Mouse (Mus musculus) lung, embryonic 16.5 days (tissue): Measurements from ENCODE around the gene Rab11fip4. TPM values are rescaled to one million over a fixed set of nuclear protein-coding genes. Genes with fewer than 3 reads are reported as not detected.

Experiments used
- ATAC-seq: fragments of 200-750 bp; cut with Nextera tagmentation; 2 replicates; pipeline ENCODE4 v1.8.0; 2017; ENCODE audit warnings: low read depth, mild to moderate bottlenecking, moderate library complexity
- H3K27ac ChIP-seq: fragments of 300-500 bp; sonication (generic); 2 replicates; pipeline ENCODE4 v1.5.1; 2014; ENCODE audit warnings: mild to moderate bottlenecking, control low read depth, low read length
- H3K27me3 ChIP-seq: fragments of 300-500 bp; sonication (generic); 2 replicates; pipeline ENCODE4 v1.6.1; 2014; ENCODE audit warnings: low read depth, low read length, mixed read lengths; ENCODE audit not compliant: control insufficient read depth, insufficient read depth
- H3K36me3 ChIP-seq: fragments of 300-500 bp; sonication (generic); 2 replicates; pipeline ENCODE4 v1.6.1; 2014; ENCODE audit warnings: low read length; ENCODE audit not compliant: control insufficient read depth, insufficient read depth
- H3K4me1 ChIP-seq: fragments of 300-500 bp; sonication (generic); replicated peaks from 2 replicates; pipeline ENCODE4 v1.6.1; 2014; ENCODE audit warnings: low read length, mixed read lengths; ENCODE audit not compliant: control insufficient read depth, insufficient read depth
- H3K4me2 ChIP-seq: fragments of 300-500 bp; sonication (generic); 2 replicates; pipeline ENCODE4 v1.6.1; 2014; ENCODE audit warnings: low read depth, low read length, control low read depth
- H3K4me3 ChIP-seq: fragments of 300-500 bp; sonication (generic); 2 replicates; pipeline ENCODE4 v1.5.1; 2014; ENCODE audit warnings: mild to moderate bottlenecking, low read length, control low read depth
- H3K9ac ChIP-seq: fragments of 300-500 bp; sonication (generic); 2 replicates; pipeline ENCODE4 v1.6.1; 2014; ENCODE audit warnings: low read length, control low read depth
- H3K9me3 ChIP-seq: fragments of 300-500 bp; sonication (generic); 2 replicates; pipeline ENCODE4 v1.6.1; 2016; ENCODE audit warnings: low read length; ENCODE audit not compliant: control insufficient read depth
- WGBS: fragments of 180-500 bp; shearing (Covaris S2); extraction: QIAGEN DNeasy Blood & Tissue Kit; methylation state at CpG from one replicate; pipeline ENCODE4 v1.1.7; 2014; 5-methylcytosine and 5-hydroxymethylcytosine counted together
- polyA plus RNA-seq: library from polyadenylated mRNA; unstranded; fragments of >200 nt; fragmentation: Nextera tagmentation; extraction: Ambion mirVana; gene quantifications from 2 replicates; pipeline ENCODE4 v1.2.1, GENCODE M21; 2015

The Rab11fip4 gene
- polyA plus RNA-seq, 1 experiment from 2014 or later, result 2.0 TPM

GRCm38 (mm10) chr11:79715733-79716452 lies 124.9 kb downstream of the Rab11fip4 start:
- Histone ChIP-seq H3K36me3 (no peaks in the 10 kb centered on the region), H3K9me3 (no peaks in the 10 kb centered on the region), H3K27ac (no peak overlapping the region), H3K4me1 (peaks cover 41% of the 10 kb centered on the region), H3K9ac (no peak overlapping the region), H3K27me3 (peaks cover 8% of the 10 kb centered on the region), H3K4me3 (no peak overlapping the region), H3K4me2 (no peak overlapping the region)
- ATAC-seq, result no peak
- WGBS, result 87% methylated on average over 6 of the region's 6 CpGs

GRCm38 (mm10) chr11:79716453-79716749 lies 125.4 kb downstream of the Rab11fip4 start:
- Histone ChIP-seq H3K4me3 (no peak overlapping the region), H3K27ac (no peak overlapping the region), H3K4me2 (no peak overlapping the region), H3K4me1 (peaks cover 39% of the 10 kb centered on the region), H3K9me3 (no peaks in the 10 kb centered on the region), H3K27me3 (peaks cover 8% of the 10 kb centered on the region), H3K36me3 (no peaks in the 10 kb centered on the region), H3K9ac (no peak overlapping the region)
- WGBS, result 49% methylated on average over 2 of the region's 2 CpGs
- no peak for ATAC-seq

GRCm38 (mm10) chr11:79717271-79717670 lies 126.3 kb downstream of the Rab11fip4 start:
- H3K4me1 ChIP-seq, result peaks cover 32% of the 10 kb centered on the region
- no peak overlapping the region for H3K9ac ChIP-seq
- H3K4me2 ChIP-seq, result no peak overlapping the region
- H3K9me3 ChIP-seq, result no peaks in the 10 kb centered on the region
- peaks cover 5% of the 10 kb centered on the region for H3K27me3 ChIP-seq
- 0 out of 2 replicates have a peak overlapping the region, but pooled peaks have one; percentile 6 for H3K27ac ChIP-seq
- no peaks in the 10 kb centered on the region for H3K36me3 ChIP-seq
- no peak for ATAC-seq
- WGBS, result 54% methylated on average over 3 of the region's 3 CpGs
- H3K4me3 ChIP-seq, result no peak overlapping the region

GRCm38 (mm10) chr11:79717801-79718200 lies 126.8 kb downstream of the Rab11fip4 start:
- H3K36me3 ChIP-seq, result no peaks in the 10 kb centered on the region
- no peak overlapping the region for H3K4me3 ChIP-seq
- no peaks in the 10 kb centered on the region for H3K9me3 ChIP-seq
- H3K27me3 ChIP-seq, result peaks cover 5% of the 10 kb centered on the region
- no peak for ATAC-seq
- 0 out of 2 replicates have a peak overlapping the region, but pooled peaks have one; percentile 6 for H3K27ac ChIP-seq
- no peak overlapping the region for H3K9ac ChIP-seq
- H3K4me1 ChIP-seq, result peaks cover 27% of the 10 kb centered on the region
- H3K4me2 ChIP-seq, result no peak overlapping the region
- 71% methylated on average over 7 of the region's 7 CpGs for WGBS

GRCm38 (mm10) chr11:79718202-79718601 lies 127.2 kb downstream of the Rab11fip4 start:
- no peak overlapping the region for H3K9ac ChIP-seq

GRCm38 (mm10) chr11:79718829-79719346 lies 127.9 kb downstream of the Rab11fip4 start:
- no peak for ATAC-seq
- Histone ChIP-seq H3K4me2 (no peak overlapping the region), H3K27me3 (no peaks in the 10 kb centered on the region), H3K4me3 (no peak overlapping the region), H3K9ac (no peak overlapping the region), H3K4me1 (peaks cover 17% of the 10 kb centered on the region), H3K9me3 (no peaks in the 10 kb centered on the region), H3K27ac (no peak overlapping the region), H3K36me3 (no peaks in the 10 kb centered on the region)
- WGBS, result 75% methylated on average over 8 of the region's 8 CpGs

More at GRCm38 (mm10) chr11:79718202-79718601, 127.2 kb downstream of the Rab11fip4 start:
- no peak overlapping the region for H3K4me2 ChIP-seq
- peaks cover 3% of the 10 kb centered on the region; the same call in 1 of the 2 replicates for H3K27me3 ChIP-seq
- H3K9me3 ChIP-seq, result no peaks in the 10 kb centered on the region
- no peaks in the 10 kb centered on the region for H3K36me3 ChIP-seq
- 80% methylated on average over 6 of the region's 6 CpGs for WGBS
- no peak overlapping the region for H3K4me3 ChIP-seq
- peaks cover 23% of the 10 kb centered on the region for H3K4me1 ChIP-seq
- H3K27ac ChIP-seq, result no peak overlapping the region
- ATAC-seq, result no peak

DNA sequence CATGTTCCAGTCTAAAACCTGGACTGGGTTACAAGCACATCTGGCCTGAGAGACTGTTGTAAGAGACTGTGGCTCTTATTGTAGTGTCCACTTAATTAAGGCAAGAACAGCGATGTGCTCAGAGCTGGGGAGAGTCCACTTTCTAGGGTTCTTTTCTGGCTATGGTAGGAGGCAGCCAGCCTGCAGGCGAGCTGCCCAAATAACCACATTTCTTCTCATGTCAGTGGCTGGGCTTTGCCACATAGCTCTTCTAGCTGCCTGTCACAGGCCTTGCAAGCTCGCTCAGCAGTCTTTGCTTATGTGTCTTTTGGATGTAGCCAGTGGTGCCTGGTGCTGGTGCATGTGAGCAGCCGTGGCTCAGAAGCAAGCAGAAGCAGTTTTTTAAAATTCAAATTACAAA lies 129.7 kb downstream of the Rab11fip4 start:
- H3K36me3 ChIP-seq, result no peaks in the 10 kb centered on the region
- 60% methylated on average over 4 of the region's 4 CpGs for WGBS
- H3K27ac ChIP-seq, result no peak overlapping the region
- no peaks in the 10 kb centered on the region for H3K27me3 ChIP-seq
- H3K4me2 ChIP-seq, result no peak overlapping the region
- H3K9ac ChIP-seq, result no peak overlapping the region
- no peaks in the 10 kb centered on the region for H3K9me3 ChIP-seq
- peaks cover 13% of the 10 kb centered on the region for H3K4me1 ChIP-seq
- no peak for ATAC-seq
- H3K4me3 ChIP-seq, result no peak overlapping the region

DNA sequence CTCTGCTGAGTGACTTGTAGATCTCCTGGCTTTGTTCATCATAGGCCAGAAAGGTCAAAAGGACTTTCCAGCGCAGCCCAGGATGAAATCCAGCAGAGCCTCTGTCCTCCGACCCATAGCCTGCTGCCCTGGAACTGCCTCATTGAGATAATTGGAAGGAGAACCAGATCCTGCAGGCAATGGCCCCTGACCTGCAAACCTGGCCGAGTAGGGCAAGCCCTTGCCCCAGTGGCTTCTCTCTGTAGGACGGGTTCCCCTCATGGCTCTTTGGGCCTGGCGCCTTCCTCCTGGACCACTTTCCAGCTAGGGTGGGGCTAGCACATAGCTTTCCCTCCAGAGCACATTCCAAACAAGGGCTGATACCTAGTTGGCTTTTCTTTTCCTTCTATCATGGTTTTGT lies 131.8 kb downstream of the Rab11fip4 start:
- WGBS, result 85% methylated on average over 5 of the region's 5 CpGs
- Histone ChIP-seq H3K9me3 (no peaks in the 10 kb centered on the region), H3K4me2 (no peak overlapping the region), H3K27ac (no peak overlapping the region), H3K4me1 (0 out of 2 replicates have a peak, but pooled peaks cover 2% of the 10 kb centered on the region), H3K4me3 (no peak overlapping the region), H3K27me3 (no peaks in the 10 kb centered on the region), H3K36me3 (no peaks in the 10 kb centered on the region; the same call in 1 of the 2 replicates), H3K9ac (no peak overlapping the region)
- ATAC-seq, result no peak

- Histone ChIP-seq H3K36me3 (no peaks in the 10 kb centered on the region; the same call in 1 of the 2 replicates), H3K9ac (no peak overlapping the region), H3K4me1 (peaks cover 11% of the 10 kb centered on the region), H3K4me2 (no peak overlapping the region), H3K4me3 (no peak overlapping the region), H3K27ac (no peak overlapping the region), H3K27me3 (no peaks in the 10 kb centered on the region), H3K9me3 (no peaks in the 10 kb centered on the region)
- WGBS, result 80% methylated on average over 6 of the region's 6 CpGs
- ATAC-seq, result no peak
These were observed 134.0 kb downstream of the Rab11fip4 start for GRCm38 (mm10) chr11:79725005-79725404.
